Mouse (Mus musculus) erythroblast, embryonic 14.5 days (primary cell): ENCODE measurements around the gene Cnst.

Source experiments
- GATA1 ChIP-seq: IDR thresholded peaks from 2 replicates; pipeline ENCODE4 v1.6.1; 2012; ENCODE audit warnings: low read length, inconsistent platforms, mixed read lengths
- TAL1 ChIP-seq: IDR thresholded peaks from 3 replicates; pipeline ENCODE4 v1.6.1; 2012; ENCODE audit warnings: low read length, inconsistent platforms, mixed read lengths

DNA sequence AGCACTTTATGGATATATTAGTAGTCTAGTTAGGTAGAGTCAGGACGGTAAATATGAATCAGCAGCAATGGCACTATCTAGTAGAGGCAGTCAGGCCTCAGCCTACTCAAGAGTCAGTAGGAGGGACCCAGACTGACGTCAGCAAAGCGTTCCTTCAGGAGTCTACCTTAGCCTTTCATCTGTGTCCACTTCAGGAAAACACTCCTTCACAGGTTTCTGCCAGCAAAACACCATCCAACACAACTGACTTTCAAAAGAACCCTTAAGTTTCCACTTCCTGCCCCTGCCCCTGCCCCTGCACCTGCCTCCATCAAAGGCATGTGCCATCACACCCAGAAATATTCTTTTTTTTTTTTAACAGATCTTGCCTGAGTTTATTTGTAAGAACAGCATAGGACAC is 26.3 kb upstream of the Cnst start:
- TF ChIP-seq GATA1 (no peak), TAL1 (no peak)
